Mouse (Mus musculus): ENCODE measurements at regions not wholly inside any gene's neighbourhood (a gene's known extent, or its start where the extent isn't known, plus 50 kb on each side); places are given as distances from the start of the nearest gene placed in this dataset.

DNA sequence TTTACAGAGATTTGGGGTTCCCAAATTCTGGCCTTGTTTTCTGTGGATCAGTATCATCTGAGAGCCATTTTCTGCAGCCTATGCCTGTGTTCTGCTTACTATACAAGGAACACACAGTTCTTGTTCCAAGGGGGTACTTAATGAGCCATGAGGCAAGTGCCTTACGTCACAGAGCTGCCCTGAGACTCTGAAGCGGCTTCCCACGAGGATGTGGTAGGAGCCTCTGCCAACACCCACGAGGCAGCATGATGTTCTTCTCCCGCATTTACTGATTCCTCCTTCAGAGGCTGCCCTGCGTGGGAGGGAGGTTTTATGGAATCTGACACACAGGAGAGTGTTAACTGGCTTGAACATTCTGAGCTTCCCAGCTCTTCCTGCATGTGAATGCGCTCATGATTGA, 101.4 kb upstream of the Tbl1x start:
- TF ChIP-seq CTCF (IDR thresholded peaks at IDR 0.05; ENCODE audit: insufficient read depth, low read depth, low read length) (no peak), POLR2A (IDR thresholded peaks at IDR 0.05; ENCODE audit: insufficient read depth, low read depth, low read length) (no peak)
